Mouse (Mus musculus): ENCODE results near the gene Dnm3. TPM values are rescaled to one million over a fixed set of nuclear protein-coding genes. Genes with fewer than 3 reads are reported as not detected.

Dnm3 gene
- polyA plus RNA-seq, 1 experiment, result 1.6 TPM

DNA sequence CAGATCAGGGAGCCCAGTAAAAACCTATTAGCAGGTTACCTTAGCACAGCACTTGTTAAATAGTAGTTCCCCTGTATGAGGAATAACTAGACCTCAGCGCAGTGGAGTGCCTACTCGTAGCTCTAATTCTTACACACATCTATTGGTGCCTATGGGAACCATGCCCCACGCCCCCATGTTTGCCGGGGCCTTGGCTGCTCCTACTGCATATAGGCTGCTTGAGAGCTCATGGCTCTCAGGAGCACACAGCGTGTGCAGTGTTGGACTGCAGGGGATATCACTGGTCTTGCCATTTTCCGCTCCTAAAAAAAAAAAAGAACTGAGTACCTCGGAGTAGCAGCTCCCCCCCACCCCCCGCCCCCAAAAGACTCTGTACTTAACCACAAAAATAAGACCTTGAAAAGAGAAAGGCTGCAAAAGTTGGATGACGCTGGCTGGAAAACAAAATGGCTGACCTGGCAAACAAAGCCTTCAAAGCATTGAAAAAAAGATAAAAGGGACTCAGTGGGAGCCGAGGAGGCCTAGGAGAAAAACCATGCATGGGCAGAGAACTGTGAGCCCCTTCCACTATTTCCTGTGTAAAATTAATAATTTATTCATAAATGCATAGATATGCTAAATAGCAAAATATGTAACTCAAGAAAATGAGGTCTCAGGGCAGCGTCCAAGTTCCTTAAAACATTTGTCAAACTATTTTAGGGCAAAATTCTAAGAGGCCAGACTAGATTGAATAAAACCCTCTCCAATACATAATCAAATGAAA, 342.2 kb downstream of the Dnm3 start:
- no peaks in the 10 kb centered on the region for H3K36me3 ChIP-seq (ENCODE audit: control insufficient read depth, insufficient read depth)
- H3K27me3 ChIP-seq (ENCODE audit: control insufficient read depth, insufficient read depth, insufficient read length), result no peaks in the 10 kb centered on the region
- no peaks in the 10 kb centered on the region for H3K79me2 ChIP-seq (ENCODE audit: control insufficient read depth, insufficient read depth)
- no peak overlapping the region for H3K4me3 ChIP-seq (ENCODE audit: insufficient read depth, poor library complexity, severe bottlenecking)
- TF ChIP-seq USF1 (IDR thresholded peaks at IDR 0.05; ENCODE audit: low read depth), result no peak
- TF ChIP-seq FOSL1 (IDR thresholded peaks at IDR 0.05; ENCODE audit: insufficient read depth, low read length, poor library complexity, severe bottlenecking), result no peak
- no peak for TF ChIP-seq CEBPB (IDR thresholded peaks at IDR 0.05; ENCODE audit: low read depth)
- no peak for TF ChIP-seq MYOD1 (IDR thresholded peaks at IDR 0.05; ENCODE audit: control insufficient read depth, insufficient read length, low read depth)
- TF ChIP-seq MAX (IDR thresholded peaks at IDR 0.05), result no peak
- TF ChIP-seq CTCF (IDR thresholded peaks at IDR 0.05; ENCODE audit: control insufficient read depth, insufficient read depth, insufficient read length), result no peak
- TF ChIP-seq MYOG (IDR thresholded peaks at IDR 0.05; ENCODE audit: control insufficient read depth, extremely low read depth, insufficient read length), result no peak
- H3ac ChIP-seq (ENCODE audit: control insufficient read depth, insufficient read length, low read depth), result no peak overlapping the region
- no peaks in the 10 kb centered on the region for H3K79me3 ChIP-seq (ENCODE audit: low read depth)

DNA sequence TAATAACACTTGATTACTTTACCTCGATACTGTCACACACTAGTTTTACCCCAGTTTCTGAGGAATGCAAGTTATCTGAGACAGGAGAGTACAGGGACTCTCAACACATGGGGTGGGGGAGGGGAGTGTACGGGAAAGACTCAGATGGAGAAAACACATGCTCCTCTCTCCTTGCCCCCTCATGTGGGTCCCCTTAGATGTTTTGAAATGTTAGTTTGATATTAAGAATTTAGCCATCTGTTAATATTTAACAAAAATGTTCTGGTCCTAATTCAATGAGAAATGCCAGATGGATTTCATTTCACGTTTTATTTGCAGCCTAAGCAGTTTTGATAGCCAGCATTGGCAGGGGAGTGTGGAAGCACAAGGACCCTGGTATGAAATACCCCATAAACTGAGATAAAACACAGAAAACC, 343.2 kb downstream of the Dnm3 start:
- Histone ChIP-seq H3K27me3 (ENCODE audit: control insufficient read depth, insufficient read depth, insufficient read length) (no peaks in the 10 kb centered on the region), H3K79me3 (ENCODE audit: low read depth) (no peaks in the 10 kb centered on the region), H3K79me2 (ENCODE audit: control insufficient read depth, insufficient read depth) (no peaks in the 10 kb centered on the region), H3K4me3 (ENCODE audit: insufficient read depth, poor library complexity, severe bottlenecking) (no peak overlapping the region), H3K36me3 (ENCODE audit: control insufficient read depth, insufficient read depth) (no peaks in the 10 kb centered on the region), H3ac (ENCODE audit: control insufficient read depth, insufficient read length, low read depth) (no peak overlapping the region)
- TF ChIP-seq CEBPB (IDR thresholded peaks at IDR 0.05; ENCODE audit: low read depth) (no peak), CTCF (IDR thresholded peaks at IDR 0.05; ENCODE audit: control insufficient read depth, insufficient read depth, insufficient read length) (no peak), MAX (IDR thresholded peaks at IDR 0.05) (no peak), FOSL1 (IDR thresholded peaks at IDR 0.05; ENCODE audit: insufficient read depth, low read length, poor library complexity, severe bottlenecking) (no peak), MYOD1 (IDR thresholded peaks at IDR 0.05; ENCODE audit: control insufficient read depth, insufficient read length, low read depth) (no peak), USF1 (IDR thresholded peaks at IDR 0.05; ENCODE audit: low read depth) (no peak), MYOG (IDR thresholded peaks at IDR 0.05; ENCODE audit: control insufficient read depth, extremely low read depth, insufficient read length) (no peak)

- no peaks in the 10 kb centered on the region for H3K79me2 ChIP-seq (ENCODE audit: control insufficient read depth, insufficient read depth)
- no peaks in the 10 kb centered on the region for H3K79me3 ChIP-seq (ENCODE audit: low read depth)
- no peaks in the 10 kb centered on the region for H3K27me3 ChIP-seq (ENCODE audit: control insufficient read depth, insufficient read depth, insufficient read length)
- H3K4me3 ChIP-seq (ENCODE audit: insufficient read depth, poor library complexity, severe bottlenecking), result no peak overlapping the region
- no peak for TF ChIP-seq USF1 (IDR thresholded peaks at IDR 0.05; ENCODE audit: low read depth)
- peak; percentile 21 for TF ChIP-seq CEBPB (IDR thresholded peaks at IDR 0.05; ENCODE audit: low read depth)
- peak; percentile 95 for TF ChIP-seq FOSL1 (IDR thresholded peaks at IDR 0.05; ENCODE audit: insufficient read depth, low read length, poor library complexity, severe bottlenecking)
- H3K36me3 ChIP-seq (ENCODE audit: control insufficient read depth, insufficient read depth), result no peaks in the 10 kb centered on the region
- H3ac ChIP-seq (ENCODE audit: control insufficient read depth, insufficient read length, low read depth), result no peak overlapping the region
Measured at GRCm38 (mm10) chr1:162132908-162133641, 344.8 kb downstream of the Dnm3 start.

- TF ChIP-seq MAX (IDR thresholded peaks at IDR 0.05) (no peak), CTCF (IDR thresholded peaks at IDR 0.05; ENCODE audit: control insufficient read depth, insufficient read depth, insufficient read length) (no peak), CEBPB (IDR thresholded peaks at IDR 0.05; ENCODE audit: low read depth) (no peak), MYOG (IDR thresholded peaks at IDR 0.05; ENCODE audit: control insufficient read depth, extremely low read depth, insufficient read length) (no peak), MYOD1 (IDR thresholded peaks at IDR 0.05; ENCODE audit: control insufficient read depth, insufficient read length, low read depth) (no peak), USF1 (IDR thresholded peaks at IDR 0.05; ENCODE audit: low read depth) (no peak), FOSL1 (IDR thresholded peaks at IDR 0.05; ENCODE audit: insufficient read depth, low read length, poor library complexity, severe bottlenecking) (no peak)
- no peak overlapping the region for H3ac ChIP-seq (ENCODE audit: control insufficient read depth, insufficient read length, low read depth)
- no peak overlapping the region for H3K4me3 ChIP-seq (ENCODE audit: insufficient read depth, poor library complexity, severe bottlenecking)
- no peaks in the 10 kb centered on the region for H3K79me3 ChIP-seq (ENCODE audit: low read depth)
- no peaks in the 10 kb centered on the region for H3K27me3 ChIP-seq (ENCODE audit: control insufficient read depth, insufficient read depth, insufficient read length)
- H3K79me2 ChIP-seq (ENCODE audit: control insufficient read depth, insufficient read depth), result no peaks in the 10 kb centered on the region
- H3K36me3 ChIP-seq (ENCODE audit: control insufficient read depth, insufficient read depth), result no peaks in the 10 kb centered on the region
Measured at GRCm38 (mm10) chr1:162126856-162127792, 350.7 kb downstream of the Dnm3 start.

GRCm38 (mm10) chr1:162124396-162124795, 353.4 kb downstream of the Dnm3 start:
- TF ChIP-seq USF1 (IDR thresholded peaks at IDR 0.05; ENCODE audit: low read depth) (no peak), MYOG (IDR thresholded peaks at IDR 0.05; ENCODE audit: control insufficient read depth, extremely low read depth, insufficient read length) (no peak), CTCF (IDR thresholded peaks at IDR 0.05; ENCODE audit: control insufficient read depth, insufficient read depth, insufficient read length) (no peak), FOSL1 (IDR thresholded peaks at IDR 0.05; ENCODE audit: insufficient read depth, low read length, poor library complexity, severe bottlenecking) (no peak), CEBPB (IDR thresholded peaks at IDR 0.05; ENCODE audit: low read depth) (no peak), MAX (IDR thresholded peaks at IDR 0.05) (no peak)
- no peak overlapping the region for H3K4me3 ChIP-seq (ENCODE audit: insufficient read depth, poor library complexity, severe bottlenecking)
- H3K36me3 ChIP-seq (ENCODE audit: control insufficient read depth, insufficient read depth), result no peaks in the 10 kb centered on the region
- no peaks in the 10 kb centered on the region for H3K27me3 ChIP-seq (ENCODE audit: control insufficient read depth, insufficient read depth, insufficient read length)
- no peaks in the 10 kb centered on the region for H3K79me3 ChIP-seq (ENCODE audit: low read depth)
- H3K79me2 ChIP-seq (ENCODE audit: control insufficient read depth, insufficient read depth), result no peaks in the 10 kb centered on the region
- no peak overlapping the region for H3ac ChIP-seq (ENCODE audit: control insufficient read depth, insufficient read length, low read depth)

All from C2C12 (cell line).